Mouse (Mus musculus): ENCODE results near the gene Edn2.

Edn2 gene

GRCm38 (mm10) chr4:120158714-120159310 lies 2.2 kb upstream of the Edn2 start:
- DNase-seq (ENCODE audit: low read depth) = no peak

GRCm38 (mm10) chr4:120162586-120162985 lies 1.6 kb downstream of the Edn2 start:
- DNase-seq (ENCODE audit: low read depth) = no peak

GRCm38 (mm10) chr4:120163242-120163641 lies 2.2 kb downstream of the Edn2 start:
- no peak for DNase-seq (ENCODE audit: low read depth)

- no peak for DNase-seq (ENCODE audit: low read depth)
These were observed 3.3 kb downstream of the Edn2 start for GRCm38 (mm10) chr4:120164316-120164715.

GRCm38 (mm10) chr4:120167778-120168177 lies 6.8 kb downstream of the Edn2 start:
- DNase-seq (ENCODE audit: low read depth) = no peak

- no peak for DNase-seq (ENCODE audit: low read depth)
These were observed 7.3 kb downstream of the Edn2 start for GRCm38 (mm10) chr4:120168346-120168745.

GRCm38 (mm10) chr4:120170387-120170936 lies 9.5 kb downstream of the Edn2 start:
- DNase-seq (ENCODE audit: low read depth) = no peak

- DNase-seq (ENCODE audit: low read depth) = no peak
These were observed 11.2 kb downstream of the Edn2 start for GRCm38 (mm10) chr4:120172050-120172684.

GRCm38 (mm10) chr4:120179123-120179522 lies 18.1 kb downstream of the Edn2 start:
- no peak for DNase-seq (ENCODE audit: low read depth)

GRCm38 (mm10) chr4:120180535-120180934 lies 19.5 kb downstream of the Edn2 start:
- no peak for DNase-seq (ENCODE audit: low read depth)

GRCm38 (mm10) chr4:120184374-120184991 lies 23.5 kb downstream of the Edn2 start:
- no peak for DNase-seq (ENCODE audit: low read depth)

GRCm38 (mm10) chr4:120186441-120186840 lies 25.4 kb downstream of the Edn2 start:
- no peak for DNase-seq (ENCODE audit: low read depth)

- no peak for DNase-seq (ENCODE audit: low read depth)
These were observed 25.9 kb downstream of the Edn2 start for GRCm38 (mm10) chr4:120186934-120187333.

- DNase-seq (ENCODE audit: low read depth) = peak; percentile 80
These were observed 27.2 kb downstream of the Edn2 start for GRCm38 (mm10) chr4:120188204-120188603.

- DNase-seq (ENCODE audit: low read depth) = peak; percentile 85
These were observed 27.7 kb downstream of the Edn2 start for GRCm38 (mm10) chr4:120188651-120189161.

- DNase-seq (ENCODE audit: low read depth) = no peak
These were observed 28.9 kb downstream of the Edn2 start for GRCm38 (mm10) chr4:120189941-120190340.

GRCm38 (mm10) chr4:120191987-120192386 lies 31.0 kb downstream of the Edn2 start:
- no peak for DNase-seq (ENCODE audit: low read depth)

- DNase-seq (ENCODE audit: low read depth) = no peak
These were observed 33.0 kb downstream of the Edn2 start for GRCm38 (mm10) chr4:120194026-120194425.

GRCm38 (mm10) chr4:120194965-120195364 lies 34.0 kb downstream of the Edn2 start:
- DNase-seq (ENCODE audit: low read depth) = no peak

- DNase-seq (ENCODE audit: low read depth) = no peak
These were observed 38.3 kb downstream of the Edn2 start for GRCm38 (mm10) chr4:120199184-120199885.

- no peak for DNase-seq (ENCODE audit: low read depth)
These were observed 39.7 kb downstream of the Edn2 start for GRCm38 (mm10) chr4:120200551-120201266.
